ENCODE assay signal across 22 mouse cellular contexts in genomic region chr7:95687733-95688132, GRCm38 (mm10).
DNase-seq lines count a peak whose midpoint lies in the region; ATAC-seq and TF ChIP-seq lines count a peak whose summit lies in the region.
"Had no signal": no experiment of that assay in that cellular context is flagged by ENCODE, and none has a peak within 500 bp of the region (broad histone marks: within the 10 kb centered on the region; RNA-seq: fewer than 3 reads in every experiment).

No protein-coding gene starts in this region.

- DNase-seq in forebrain, embryonic 11.5 days (ENCODE audit: low spot score), result no peak
- DNase-seq in brain, adult 2 months (ENCODE audit: low read depth, low spot score), result peak; percentile 30
- DNase-seq in hindbrain, embryonic 11.5 days (ENCODE audit: low spot score), result no peak
- no peak for DNase-seq in midbrain, embryonic 14.5 days
- no peak for DNase-seq in limb, embryonic 10.5 days (ENCODE audit: low spot score)
- no peak for DNase-seq in heart, adult 2 months
- DNase-seq in adrenal gland, postnatal 25 days, result no peak
- DNase-seq: adrenal gland, postnatal 10 days; cerebellum, adult 18-20 months; gastrocnemius, postnatal 36 days; heart, postnatal 10 days; kidney, adult 18-20 months; layer of hippocampus, postnatal 36 days; lung, postnatal 4 days; thymus, postnatal 4 days had no signal

- intact Hi-C loops in heart, adult 2 months (cut with DNase I), result no loop called here

- no peak for TF ChIP-seq POLR2A in heart, adult 2 months (IDR thresholded peaks at IDR 0.05; ENCODE audit: insufficient read depth, low read depth, low read length)

- no peaks in the 10 kb centered on the region for H3K9me3 ChIP-seq in forebrain, embryonic 12.5 days
- H3K9me3 ChIP-seq in forebrain, embryonic 11.5 days (ENCODE audit: control insufficient read depth, low read length), result no peaks in the 10 kb centered on the region
- no peaks in the 10 kb centered on the region for H3K9me3 ChIP-seq in hindbrain, embryonic 11.5 days (ENCODE audit: control insufficient read depth, low read length)
- no peaks in the 10 kb centered on the region for H3K9me3 ChIP-seq in midbrain, embryonic 14.5 days (ENCODE audit: control insufficient read depth, low read length)
- no peaks in the 10 kb centered on the region for H3K9me3 ChIP-seq in limb, embryonic 10.5 days (replicated peaks)
- H3K9me3 ChIP-seq: lung, embryonic 15.5 days had no signal

- peak; percentile 15; the same call in 1 of the 2 replicates for ATAC-seq in forebrain, embryonic 12.5 days (ENCODE audit: low FRiP score)
- ATAC-seq in forebrain, embryonic 11.5 days (replicated peaks; ENCODE audit: low FRiP score), result no peak
- no peak for ATAC-seq in hindbrain, embryonic 11.5 days (ENCODE audit: low FRiP score)
- no peak for ATAC-seq in midbrain, embryonic 14.5 days (ENCODE audit: low FRiP score, low TSS enrichment)
- ATAC-seq: CD4-positive, CD25-positive, alpha-beta regulatory T cell, adult 4 months; Patski had no signal

- TF ChIP-seq EP300 in heart, adult 2 months (IDR thresholded peaks at IDR 0.05; ENCODE audit: insufficient read depth, low read depth, low read length), result no peak

- no peak overlapping the region for H3K4me3 ChIP-seq in forebrain, embryonic 12.5 days (replicated peaks)
- H3K4me3 ChIP-seq in forebrain, embryonic 11.5 days (ENCODE audit: low read depth, low read length), result no peak overlapping the region
- no peak overlapping the region for H3K4me3 ChIP-seq in hindbrain, embryonic 11.5 days (ENCODE audit: low read depth, low read length)
- H3K4me3 ChIP-seq in midbrain, embryonic 14.5 days (replicated peaks; ENCODE audit: low read depth, low read length), result no peak overlapping the region
- no peak overlapping the region for H3K4me3 ChIP-seq in limb, embryonic 10.5 days
- H3K4me3 ChIP-seq in heart, adult 2 months, result no peak overlapping the region
- H3K4me3 ChIP-seq: lung, embryonic 15.5 days had no signal

- H3K4me1 ChIP-seq in forebrain, embryonic 12.5 days, result peaks cover 27% of the 10 kb centered on the region
- peaks cover 9% of the 10 kb centered on the region; the same call in 1 of the 2 replicates for H3K4me1 ChIP-seq in forebrain, embryonic 11.5 days (replicated peaks; ENCODE audit: control insufficient read depth, insufficient read depth, low read length)
- no peaks in the 10 kb centered on the region; the same call in none of the 2 replicates for H3K4me1 ChIP-seq in hindbrain, embryonic 11.5 days (replicated peaks; ENCODE audit: control insufficient read depth, insufficient read depth, low read length)
- H3K4me1 ChIP-seq in midbrain, embryonic 14.5 days (ENCODE audit: control insufficient read depth, insufficient read depth, low read length), result peaks cover 18% of the 10 kb centered on the region
- peaks cover 10% of the 10 kb centered on the region; the same call in 1 of the 2 replicates for H3K4me1 ChIP-seq in limb, embryonic 10.5 days
- H3K4me1 ChIP-seq in heart, adult 2 months (ENCODE audit: control insufficient read depth, insufficient read depth, low read length), result no peaks in the 10 kb centered on the region
- H3K4me1 ChIP-seq: lung, embryonic 15.5 days had no signal

- peak overlapping the region; percentile 51; the same call in 1 of the 2 replicates for H3K4me2 ChIP-seq in forebrain, embryonic 12.5 days
- no peak overlapping the region for H3K4me2 ChIP-seq in forebrain, embryonic 11.5 days (ENCODE audit: low read depth, low read length, severe bottlenecking)
- H3K4me2 ChIP-seq in hindbrain, embryonic 11.5 days (replicated peaks; ENCODE audit: low read depth, low read length), result no peak overlapping the region
- H3K4me2 ChIP-seq in midbrain, embryonic 14.5 days (ENCODE audit: low read length), result peak overlapping the region; percentile 57; the same call in 1 of the 2 replicates
- H3K4me2 ChIP-seq: heart, embryonic 11.5 days had no signal

- H3K9ac ChIP-seq in forebrain, embryonic 12.5 days, result no peak overlapping the region
- H3K9ac ChIP-seq in forebrain, embryonic 11.5 days (ENCODE audit: low read length), result no peak overlapping the region
- no peak overlapping the region for H3K9ac ChIP-seq in hindbrain, embryonic 11.5 days (ENCODE audit: low read depth, low read length)
- H3K9ac ChIP-seq in midbrain, embryonic 14.5 days (replicated peaks; ENCODE audit: low read length), result no peak overlapping the region
- no peak overlapping the region for H3K9ac ChIP-seq in heart, adult 2 months (ENCODE audit: low read depth, low read length)
- H3K9ac ChIP-seq: liver, embryonic 14.5 days; lung, embryonic 15.5 days had no signal

- H3K27ac ChIP-seq in forebrain, embryonic 12.5 days, result no peak overlapping the region
- H3K27ac ChIP-seq in forebrain, embryonic 11.5 days (ENCODE audit: low read depth, low read length), result no peak overlapping the region
- H3K27ac ChIP-seq in hindbrain, embryonic 11.5 days (ENCODE audit: low read depth, low read length), result peak overlapping the region; percentile 67; the same call in 1 of the 2 replicates
- H3K27ac ChIP-seq in midbrain, embryonic 14.5 days (replicated peaks; ENCODE audit: low read depth, low read length), result no peak overlapping the region
- H3K27ac ChIP-seq in limb, embryonic 10.5 days, result no peak overlapping the region
- no peak overlapping the region for H3K27ac ChIP-seq in heart, adult 2 months
- H3K27ac ChIP-seq: kidney, postnatal 0 days; liver, embryonic 14.5 days; lung, embryonic 15.5 days had no signal

- no peaks in the 10 kb centered on the region for H3K79me2 ChIP-seq in heart, adult 2 months (replicated peaks; ENCODE audit: control insufficient read depth, insufficient read depth, low read length)

- H3K36me3 ChIP-seq in forebrain, embryonic 12.5 days (replicated peaks), result no peaks in the 10 kb centered on the region
- H3K36me3 ChIP-seq in forebrain, embryonic 11.5 days (ENCODE audit: control insufficient read depth, insufficient read depth, low read length), result no peaks in the 10 kb centered on the region
- H3K36me3 ChIP-seq in hindbrain, embryonic 11.5 days (ENCODE audit: control insufficient read depth, insufficient read depth, low read length), result no peaks in the 10 kb centered on the region
- no peaks in the 10 kb centered on the region for H3K36me3 ChIP-seq in midbrain, embryonic 14.5 days (ENCODE audit: control insufficient read depth, insufficient read depth, low read length)
- no peaks in the 10 kb centered on the region for H3K36me3 ChIP-seq in limb, embryonic 10.5 days
- H3K36me3 ChIP-seq in heart, adult 2 months (ENCODE audit: control insufficient read depth, insufficient read depth, low read length), result no peaks in the 10 kb centered on the region
- H3K36me3 ChIP-seq: lung, embryonic 15.5 days had no signal

- WGBS in forebrain, embryonic 12.5 days, result 16% methylated on average over 3 of the region's 3 CpGs
- WGBS in forebrain, embryonic 11.5 days, result 31% methylated on average over 3 of the region's 3 CpGs
- 38% methylated on average over 3 of the region's 3 CpGs for whole genome bisulfite sequencing in hindbrain, embryonic 11.5 days
- WGBS in midbrain, embryonic 14.5 days, result 14% methylated on average over 3 of the region's 3 CpGs
- WGBS in limb, embryonic 10.5 days, result 57% methylated on average over 3 of the region's 3 CpGs
- 60% methylated on average over 3 of the region's 3 CpGs for WGBS in heart, adult 2 months

- peaks cover 42% of the 10 kb centered on the region for H3K27me3 ChIP-seq in forebrain, embryonic 12.5 days
- H3K27me3 ChIP-seq in forebrain, embryonic 11.5 days (ENCODE audit: control insufficient read depth, insufficient read depth, low read length), result peaks cover 24% of the 10 kb centered on the region; the same call in 1 of the 2 replicates
- no peaks in the 10 kb centered on the region for H3K27me3 ChIP-seq in hindbrain, embryonic 11.5 days (ENCODE audit: control insufficient read depth, insufficient read depth, low read length)
- H3K27me3 ChIP-seq in midbrain, embryonic 14.5 days (ENCODE audit: control insufficient read depth, insufficient read depth, low read length), result no peaks in the 10 kb centered on the region
- peaks cover 23% of the 10 kb centered on the region for H3K27me3 ChIP-seq in limb, embryonic 10.5 days (ENCODE audit: low read depth, poor library complexity, severe bottlenecking)
- no peaks in the 10 kb centered on the region for H3K27me3 ChIP-seq in heart, adult 2 months (ENCODE audit: control insufficient read depth, insufficient read depth, low read length)
- H3K27me3 ChIP-seq: lung, embryonic 15.5 days; Patski had no signal

- TF ChIP-seq CTCF in heart, adult 2 months (IDR thresholded peaks at IDR 0.05), result no peak

Comparison
In these comparisons a context has a peak if more than half of its experiments do, and no peak if none do; other contexts are left out.
1. H3K4me2 ChIP-seq: peak in forebrain, embryonic 12.5 days (single experiment) and midbrain, embryonic 14.5 days (single experiment); none in forebrain, embryonic 11.5 days (single experiment) and hindbrain, embryonic 11.5 days (single experiment).